Mouse (Mus musculus): Measurements from ENCODE around the gene Thada.
"Not testable (repeated sequence)": the region's sequence is repeated elsewhere in the genome, so short reads cannot be mapped to it uniquely, and the experiment has no call there.

Thada gene

GRCm38 (mm10) chr17:84297976-84298375 lies 168.0 kb downstream of the Thada start:
- no peak for DNase-seq (ENCODE audit: extremely low spot score)

DNA sequence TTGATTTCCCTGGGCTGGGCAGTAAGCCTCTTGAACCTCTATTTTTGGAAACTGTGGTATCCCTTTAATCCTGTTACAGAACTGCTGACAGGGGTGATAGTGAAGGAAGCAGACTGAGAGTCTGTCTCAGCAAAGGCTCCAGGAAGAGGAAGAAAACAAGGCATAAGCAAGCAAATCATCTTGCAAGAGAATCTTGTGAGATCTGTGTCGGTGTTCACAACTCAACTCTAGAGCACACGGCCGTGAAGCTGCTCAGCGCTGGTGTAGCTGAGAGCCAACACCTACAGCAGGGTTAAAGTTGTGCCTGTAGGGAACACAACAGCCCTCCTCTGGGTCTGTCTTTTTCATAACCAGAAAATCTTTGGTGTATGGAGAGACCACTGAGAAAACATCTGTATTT lies 172.8 kb downstream of the Thada start:
- DNase-seq (ENCODE audit: extremely low spot score): no peak

- DNase-seq (ENCODE audit: extremely low spot score): not testable (repeated sequence)
These were observed 174.8 kb downstream of the Thada start for GRCm38 (mm10) chr17:84291228-84291627.

DNA sequence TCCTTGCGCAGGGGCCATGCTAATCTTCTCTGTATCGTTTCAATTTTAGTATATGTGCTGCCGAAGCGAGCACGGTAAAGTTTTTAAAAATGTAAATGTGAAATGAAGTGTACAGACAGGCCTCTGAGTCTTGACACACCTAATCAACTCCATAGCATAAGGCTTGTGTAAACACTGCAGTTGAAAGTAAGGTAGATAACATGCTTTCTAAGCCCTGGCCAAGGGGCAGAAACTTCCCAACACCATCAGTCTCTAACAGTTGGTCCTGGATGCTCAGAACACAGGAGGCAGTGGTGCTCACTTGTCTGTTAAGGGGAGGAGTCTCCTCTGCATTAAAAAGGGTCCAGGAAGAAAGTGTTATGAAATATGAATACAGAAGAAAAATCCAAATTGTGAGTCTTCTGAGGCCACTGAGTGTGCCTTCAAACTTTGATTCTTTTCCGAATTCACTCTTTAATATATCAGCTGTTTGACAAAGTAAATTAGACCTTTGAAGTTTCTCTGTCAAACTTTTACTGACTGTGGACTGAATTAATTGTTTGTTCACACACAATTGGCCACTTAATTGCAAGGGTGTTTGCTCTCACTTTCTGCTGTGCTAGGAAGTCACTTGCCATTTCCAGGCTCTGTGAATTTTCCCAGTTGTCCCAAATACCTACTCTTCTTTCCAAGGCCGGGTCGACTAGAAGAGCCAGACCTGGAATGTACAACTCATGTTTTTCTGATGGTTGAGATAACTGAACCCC lies 178.2 kb downstream of the Thada start:
- DNase-seq (ENCODE audit: extremely low spot score): no peak

GRCm38 (mm10) chr17:84286536-84286935 lies 179.5 kb downstream of the Thada start:
- no peak for DNase-seq (ENCODE audit: extremely low spot score)

DNA sequence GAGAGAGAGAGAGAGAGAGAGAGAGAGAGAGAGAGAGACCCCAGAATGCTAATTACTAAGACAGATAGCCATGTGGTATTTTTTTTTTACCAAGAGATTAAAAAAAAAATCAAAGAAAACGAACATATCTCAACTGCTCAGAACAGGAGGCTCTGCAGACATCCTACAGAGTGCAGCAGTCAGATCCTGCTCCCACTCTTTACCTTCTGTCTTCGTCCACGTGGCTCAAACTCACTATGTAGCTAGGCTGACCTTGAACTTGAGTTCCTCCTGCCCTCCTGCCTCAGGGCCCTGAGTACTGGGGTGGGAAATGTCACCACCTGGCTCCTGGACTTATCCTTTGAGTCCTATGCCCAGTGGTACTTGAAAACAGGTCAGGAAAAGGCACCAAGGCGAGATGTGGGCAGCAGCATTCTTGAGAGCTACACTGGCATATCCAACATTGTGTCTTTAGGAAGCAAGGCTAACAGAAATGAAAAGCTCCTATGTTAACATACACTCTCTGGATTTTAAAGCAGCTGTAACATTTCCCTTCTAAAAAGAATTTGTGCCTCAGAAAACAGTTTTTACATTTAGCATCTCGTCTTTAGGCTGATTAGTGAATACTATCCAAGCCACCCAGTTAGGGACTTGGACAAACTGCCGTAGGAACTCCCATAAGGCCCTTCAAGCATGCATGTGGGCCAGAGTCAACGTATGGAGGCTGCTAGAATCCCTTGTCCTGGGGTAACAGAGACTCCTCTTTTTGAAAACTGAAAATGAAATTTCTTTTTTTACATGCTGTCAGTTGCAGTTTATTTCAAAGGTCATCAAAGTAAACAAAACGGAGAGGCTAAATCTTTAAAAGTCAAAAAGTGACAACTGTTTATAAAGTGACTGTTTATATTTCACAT lies 183.4 kb downstream of the Thada start:
- no peak for DNase-seq (ENCODE audit: extremely low spot score)

DNA sequence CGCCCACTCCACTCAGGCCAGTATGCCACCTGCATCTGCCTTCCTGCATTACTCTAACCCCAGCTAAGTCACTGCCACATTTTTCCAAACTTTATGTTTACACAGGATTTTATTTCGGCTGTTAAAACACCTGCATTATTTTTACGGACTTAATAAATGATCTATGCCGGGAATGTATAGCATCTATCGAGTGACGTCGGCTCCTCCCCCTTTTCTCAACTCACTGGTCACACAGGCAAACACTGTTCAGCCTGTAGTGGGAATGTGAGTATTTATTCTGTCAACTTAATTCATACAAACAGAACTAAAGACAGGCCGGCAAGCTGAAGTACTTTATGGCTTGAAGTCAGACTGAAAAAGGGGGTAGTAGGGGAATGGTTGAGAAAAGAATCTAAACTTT lies 187.0 kb downstream of the Thada start:
- no peak for DNase-seq (ENCODE audit: extremely low spot score)

DNA sequence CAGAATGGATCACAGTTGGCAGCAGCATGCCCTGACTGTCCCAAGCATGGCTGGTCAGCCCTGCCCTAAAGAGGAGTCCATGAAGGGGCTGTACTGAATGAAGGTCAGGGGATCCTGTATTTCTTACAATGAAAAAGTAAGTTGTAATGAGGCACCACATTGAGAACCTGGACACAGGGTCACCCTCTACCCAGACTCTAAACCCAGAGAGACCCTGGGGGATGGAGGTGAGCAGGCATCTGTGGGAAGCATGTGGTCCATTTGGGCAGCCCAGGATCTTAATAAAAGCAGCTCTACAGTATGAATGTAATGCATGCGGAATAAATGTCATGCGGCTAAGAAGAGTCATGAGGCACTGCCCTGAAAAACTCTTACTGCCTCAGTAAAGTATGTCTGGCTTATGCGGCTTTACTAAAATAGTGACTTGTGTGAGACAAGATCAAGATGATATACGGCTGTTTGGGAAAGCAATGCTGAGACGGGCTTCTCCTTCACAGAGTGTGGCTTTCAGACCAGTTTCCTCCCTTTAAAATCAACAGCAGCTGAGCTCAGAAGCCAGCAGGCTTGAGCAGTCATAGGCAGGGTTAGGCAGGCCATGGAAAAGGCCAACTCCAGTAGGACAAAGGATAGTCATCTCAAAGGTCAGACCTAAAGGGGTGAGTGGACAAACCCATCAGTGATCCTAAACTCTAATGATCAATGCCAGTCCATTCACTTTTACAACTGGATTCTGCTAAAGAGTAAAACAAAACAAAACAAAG lies 187.6 kb downstream of the Thada start:
- no peak for DNase-seq (ENCODE audit: extremely low spot score)

- no peak for DNase-seq (ENCODE audit: extremely low spot score)
These were observed 191.0 kb downstream of the Thada start for GRCm38 (mm10) chr17:84274999-84275398.

DNA sequence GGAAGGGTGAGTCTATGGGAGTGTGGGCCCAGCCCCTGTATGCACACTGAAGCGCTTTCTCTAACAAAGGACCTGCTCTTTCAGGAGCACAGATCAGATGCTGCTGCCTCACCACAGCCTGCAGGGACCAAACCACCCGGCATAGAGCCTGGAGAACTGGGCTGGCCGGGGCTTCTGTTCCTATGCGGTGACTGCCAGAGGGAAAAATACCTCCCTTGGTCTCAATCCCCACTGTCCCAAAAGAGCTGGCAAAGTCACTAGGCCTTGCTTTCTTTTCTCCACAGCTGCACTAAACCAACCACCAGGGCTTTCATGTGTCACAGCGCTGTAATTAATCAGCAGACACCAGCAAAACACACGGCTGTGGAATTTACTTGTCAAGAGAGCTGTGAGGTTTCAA lies 191.8 kb downstream of the Thada start:
- peak; percentile 48 for DNase-seq (ENCODE audit: extremely low spot score)

DNA sequence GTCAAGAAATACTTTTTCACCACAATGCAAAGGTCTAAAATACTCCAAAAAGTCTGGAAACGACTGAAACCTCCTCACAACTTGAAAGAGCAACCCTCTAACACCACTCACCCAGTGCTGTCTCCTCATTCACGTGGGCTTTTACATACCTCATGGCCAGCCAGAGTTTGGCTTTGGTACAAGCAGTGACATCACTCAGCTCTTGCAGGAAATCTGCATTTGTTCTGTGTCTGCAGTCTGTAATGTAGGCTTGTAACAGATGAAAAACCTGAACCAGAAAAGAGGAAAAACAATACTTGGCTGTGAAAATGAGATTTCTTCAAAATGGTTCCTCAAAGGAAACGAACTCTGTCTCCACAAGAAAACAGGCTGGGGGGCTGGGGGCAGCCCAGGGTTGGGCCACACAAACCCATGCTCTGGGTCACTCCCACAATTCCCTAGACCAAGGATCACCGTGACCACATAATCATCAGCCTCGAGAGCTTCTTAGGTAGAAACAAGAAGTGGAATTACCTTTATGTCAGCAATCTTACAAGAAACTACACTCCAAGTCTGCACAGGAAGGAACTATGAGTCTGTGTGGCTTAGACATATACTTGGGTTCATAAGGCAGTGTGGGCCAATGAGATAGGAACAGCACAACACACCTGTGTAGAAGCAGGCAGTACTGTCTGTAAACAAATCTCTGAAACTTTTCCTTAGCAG lies 193.3 kb downstream of the Thada start:
- no peak for DNase-seq (ENCODE audit: extremely low spot score)

DNA sequence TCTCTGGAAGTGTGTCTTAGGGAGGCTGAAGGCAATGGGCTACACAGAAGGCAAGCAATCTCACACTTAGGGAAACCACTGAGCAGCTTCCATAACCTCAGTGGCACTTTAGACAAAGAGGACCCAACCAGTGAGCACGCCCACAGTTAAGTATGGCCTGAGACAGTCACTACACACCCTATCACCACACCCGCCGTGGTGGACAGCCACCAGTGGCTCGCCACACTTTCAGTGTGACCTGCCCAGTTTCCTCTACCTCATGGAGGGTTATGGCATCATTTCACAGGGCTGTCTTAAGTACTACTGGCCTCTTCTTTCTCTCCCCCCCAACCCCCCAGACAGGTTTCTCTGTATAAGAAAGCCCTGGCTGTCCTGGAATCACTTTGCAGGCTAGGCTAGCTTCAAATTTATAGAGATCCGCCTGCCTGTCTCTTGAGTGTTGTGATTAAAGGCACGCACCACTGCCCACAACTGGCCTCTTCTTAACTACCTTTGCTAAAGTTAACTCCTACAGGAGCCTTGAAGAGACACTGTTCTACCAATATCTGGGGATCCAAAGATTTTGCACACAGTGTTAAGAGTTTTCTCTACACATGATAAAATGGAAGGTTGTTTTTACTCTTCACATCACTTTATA lies 194.3 kb downstream of the Thada start:
- no peak for DNase-seq (ENCODE audit: extremely low spot score)

- no peak for DNase-seq (ENCODE audit: extremely low spot score)
These were observed 196.3 kb downstream of the Thada start for GRCm38 (mm10) chr17:84269722-84270121.

DNA sequence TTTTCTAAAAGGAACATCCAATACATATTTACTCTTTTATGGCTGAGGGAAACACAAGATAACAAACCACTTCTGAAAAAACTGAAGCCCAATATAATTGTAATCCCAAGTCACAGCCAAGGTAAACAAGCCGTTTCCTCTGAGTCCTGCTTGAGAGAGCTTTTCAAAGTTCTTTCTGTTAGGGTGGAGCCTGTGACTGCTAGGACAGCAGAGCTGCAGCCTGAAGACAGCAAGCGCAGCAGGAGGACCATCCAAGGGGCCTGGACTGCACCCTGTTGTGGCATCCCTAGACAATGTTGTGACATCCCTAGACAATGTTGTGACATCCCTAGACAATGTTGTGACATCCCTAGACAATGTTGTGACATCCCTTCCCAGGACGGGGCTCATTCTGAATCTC lies 197.6 kb downstream of the Thada start:
- no peak for DNase-seq (ENCODE audit: extremely low spot score)

GRCm38 (mm10) chr17:84267456-84268074 lies 198.4 kb downstream of the Thada start:
- no peak for DNase-seq (ENCODE audit: extremely low spot score)

DNA sequence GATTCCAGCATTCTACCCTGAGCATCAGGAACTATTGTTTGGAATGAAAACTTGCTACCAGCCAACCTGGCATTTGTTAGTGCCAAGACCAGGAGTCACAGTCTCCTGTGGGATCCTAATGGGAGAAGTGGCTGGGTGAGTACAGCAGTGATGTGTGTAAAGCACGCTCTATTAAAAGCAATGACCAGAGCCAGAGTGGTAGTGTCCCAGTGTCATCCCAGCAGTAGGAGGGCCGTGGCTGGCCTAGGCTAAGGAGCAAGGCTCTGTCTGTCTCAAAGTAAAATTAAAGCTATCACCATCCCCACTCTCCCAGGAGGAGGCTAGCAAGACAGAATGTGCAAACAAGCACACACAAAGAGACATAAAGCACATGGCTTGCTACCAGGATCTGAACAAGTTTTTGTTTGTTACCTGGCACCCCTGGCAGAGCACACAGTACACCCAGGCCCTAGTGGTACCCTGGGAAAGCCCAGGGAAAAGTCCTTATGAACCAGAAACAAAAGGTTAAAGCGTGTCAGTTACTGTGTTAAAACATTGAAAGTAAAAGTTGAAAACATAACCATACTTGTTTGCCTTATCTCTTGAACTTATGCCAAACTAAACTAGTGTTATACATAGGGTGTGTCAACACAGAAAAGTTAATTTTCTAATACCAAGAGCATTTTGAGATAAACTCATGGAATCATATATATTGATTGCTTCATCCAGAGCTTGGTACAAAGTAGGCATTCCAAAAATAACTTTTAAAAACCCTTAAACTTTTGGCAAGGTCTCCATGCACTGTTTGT lies 199.7 kb downstream of the Thada start:
- no peak for DNase-seq (ENCODE audit: extremely low spot score)

GRCm38 (mm10) chr17:84265480-84266130 lies 200.4 kb downstream of the Thada start:
- DNase-seq (ENCODE audit: extremely low spot score): no peak

GRCm38 (mm10) chr17:84264305-84264704 lies 201.7 kb downstream of the Thada start:
- DNase-seq (ENCODE audit: extremely low spot score): no peak

- DNase-seq (ENCODE audit: extremely low spot score): no peak
These were observed 202.4 kb downstream of the Thada start for GRCm38 (mm10) chr17:84263591-84263990.
